Mouse (Mus musculus) frontal cortex, postnatal 25 days (tissue): ENCODE measurements at regions not wholly inside any gene's neighbourhood (a gene's known extent, or its start where the extent isn't known, plus 50 kb on each side); places are given as distances from the start of the nearest gene placed in this dataset.

Experiments used
- DNase-seq, 2 experiments: peaks; one replicate each; pipeline ENCODE4 v3.0.0; 2022; ENCODE audit warnings: low spot score in 2 of 2

DNA sequence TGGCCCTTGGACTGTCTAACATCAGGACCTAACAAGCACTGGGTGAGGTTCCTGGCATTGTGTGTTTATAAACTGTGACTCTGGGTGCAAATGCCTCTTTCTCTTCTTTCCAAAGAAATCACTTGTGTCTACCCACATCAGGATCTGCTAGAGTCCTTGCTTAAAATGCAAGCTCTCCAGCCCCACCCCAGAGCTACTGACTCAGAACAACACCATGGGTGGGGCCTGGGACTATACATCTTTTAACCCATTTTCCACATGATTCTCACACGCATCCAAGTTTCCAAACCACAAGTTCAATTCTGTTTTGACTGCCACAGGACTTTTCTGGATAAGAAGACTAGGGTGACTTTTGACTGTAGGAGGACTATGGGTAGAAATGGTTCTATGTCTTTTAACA lies 88.7 kb upstream of the 4930412O13Rik start:
- no peak for DNase-seq

GRCm38 (mm10) chr2:9795401-9795800 lies 85.7 kb upstream of the 4930412O13Rik start:
- DNase-seq = no peak

DNA sequence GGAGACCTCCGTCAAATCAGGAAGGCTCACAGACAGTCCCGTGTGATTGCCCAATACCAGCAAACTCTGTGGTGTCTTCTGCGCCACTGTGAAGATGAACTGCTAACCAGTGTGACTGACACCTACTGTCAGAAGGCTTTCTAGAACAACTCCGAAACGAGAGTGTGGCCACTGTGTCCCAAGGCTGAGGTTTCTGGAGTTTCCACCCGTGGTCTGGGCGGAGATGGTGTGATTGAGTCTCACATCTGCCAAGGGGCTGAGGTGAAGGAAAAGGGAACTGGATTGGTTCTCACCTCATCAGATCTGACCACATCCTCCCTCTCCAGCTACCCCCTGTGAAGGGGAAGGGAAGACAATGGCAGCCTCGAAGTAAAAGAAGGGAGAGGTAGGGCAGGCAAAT lies 79.6 kb upstream of the 4930412O13Rik start:
- no peak for DNase-seq

- DNase-seq = no peak
These were observed 76.7 kb upstream of the 4930412O13Rik start for GRCm38 (mm10) chr2:9804306-9804705.

- DNase-seq = no peak
These were observed 75.5 kb upstream of the 4930412O13Rik start for GRCm38 (mm10) chr2:9805590-9805989.
